Mouse (Mus musculus) liver, embryonic 16.5 days (tissue): ENCODE data around the gene Mpnd. TPM values are rescaled to one million over a fixed set of nuclear protein-coding genes. Genes with fewer than 3 reads are reported as not detected.

ENCODE experiments used
- ATAC-seq: fragments of 200-750 bp; cut with Nextera tagmentation; 2 replicates; pipeline ENCODE4 v1.8.0; 2017; ENCODE audit warnings: low read depth, mild to moderate bottlenecking, moderate number of reproducible peaks, moderate library complexity
- H3K27ac ChIP-seq: fragments of 300-500 bp; sonication (generic); 2 replicates; pipeline ENCODE4 v1.5.1; 2014; ENCODE audit warnings: mild to moderate bottlenecking, low read length
- H3K27me3 ChIP-seq: fragments of 300-500 bp; sonication (generic); 2 replicates; pipeline ENCODE4 v1.6.1; 2014; ENCODE audit warnings: low read depth, low read length, mixed read lengths; ENCODE audit not compliant: control insufficient read depth, insufficient read depth
- H3K36me3 ChIP-seq: fragments of 300-500 bp; sonication (generic); 2 replicates; pipeline ENCODE4 v1.6.1; 2014; ENCODE audit warnings: mild to moderate bottlenecking; ENCODE audit not compliant: control insufficient read depth, insufficient read depth
- H3K4me1 ChIP-seq: fragments of 300-500 bp; sonication (generic); 2 replicates; pipeline ENCODE4 v1.6.1; 2014; ENCODE audit warnings: low read depth, low read length, mixed read lengths; ENCODE audit not compliant: control insufficient read depth
- H3K4me2 ChIP-seq: fragments of 300-500 bp; sonication (generic); 2 replicates; pipeline ENCODE4 v1.6.1; 2014; ENCODE audit warnings: low read depth, low read length, mixed read lengths
- H3K4me3 ChIP-seq: fragments of 300-500 bp; sonication (generic); 2 replicates; pipeline ENCODE4 v1.5.1; 2014; ENCODE audit warnings: low read depth, mild to moderate bottlenecking, low read length
- H3K9ac ChIP-seq: fragments of 300-500 bp; sonication (generic); 2 replicates; pipeline ENCODE4 v1.6.1; 2014; ENCODE audit warnings: low read depth, low read length
- H3K9me3 ChIP-seq: fragments of 300-500 bp; sonication (generic); replicated peaks from 2 replicates; pipeline ENCODE4 v1.6.1; 2016; ENCODE audit warnings: low read length; ENCODE audit not compliant: control insufficient read depth
- WGBS: fragments of 180-500 bp; shearing (Covaris S2); extraction: QIAGEN DNeasy Blood & Tissue Kit; methylation state at CpG from one replicate; pipeline ENCODE4 v1.1.7; 2014; ENCODE audit not compliant: insufficient replicate concordance; 5-methylcytosine and 5-hydroxymethylcytosine counted together
- polyA plus RNA-seq: library from polyadenylated mRNA; unstranded; fragments of >200 nt; fragmentation: Nextera tagmentation; extraction: Ambion mirVana; gene quantifications from 2 replicates; pipeline ENCODE4 v1.2.1, GENCODE M21; 2015

Mpnd gene
- polyA plus RNA-seq, 1 experiment from 2014 or later, result 16.2 TPM

- no peak overlapping the region for H3K27ac ChIP-seq
- H3K36me3 ChIP-seq, result peaks cover 16% of the 10 kb centered on the region
- WGBS, result 80% methylated on average over 2 of the region's 2 CpGs
- H3K4me3 ChIP-seq, result no peak overlapping the region
- no peaks in the 10 kb centered on the region for H3K9me3 ChIP-seq
- H3K4me1 ChIP-seq, result peaks cover 17% of the 10 kb centered on the region
- H3K4me2 ChIP-seq, result no peak overlapping the region
- no peaks in the 10 kb centered on the region for H3K27me3 ChIP-seq
- no peak overlapping the region for H3K9ac ChIP-seq
- no peak for ATAC-seq
Observed at GRCm38 (mm10) chr17:56022131-56022988, 16.8 kb downstream of the Mpnd start.

GRCm38 (mm10) chr17:56022989-56023290 lies 17.4 kb downstream of the Mpnd start:
- Histone ChIP-seq H3K9ac (no peak overlapping the region), H3K4me3 (no peak overlapping the region), H3K36me3 (peaks cover 10% of the 10 kb centered on the region), H3K27ac (no peak overlapping the region), H3K4me1 (peaks cover 17% of the 10 kb centered on the region), H3K27me3 (no peaks in the 10 kb centered on the region), H3K4me2 (no peak overlapping the region), H3K9me3 (no peaks in the 10 kb centered on the region)
- ATAC-seq, result no peak
- WGBS, result 76% methylated on average over 4 of the region's 4 CpGs

- Histone ChIP-seq H3K27me3 (no peaks in the 10 kb centered on the region), H3K27ac (peak overlapping the region; percentile 17; the same call in 1 of the 2 replicates), H3K9ac (no peak overlapping the region), H3K36me3 (peaks cover 6% of the 10 kb centered on the region), H3K4me2 (no peak overlapping the region), H3K9me3 (no peaks in the 10 kb centered on the region), H3K4me1 (peaks cover 17% of the 10 kb centered on the region), H3K4me3 (no peak overlapping the region)
- ATAC-seq, result peak; percentile 17; the same call in 1 of the 2 replicates
- 19% methylated on average over 5 of the region's 5 CpGs for WGBS
Observed at GRCm38 (mm10) chr17:56023386-56023785, 17.9 kb downstream of the Mpnd start.

- no peak overlapping the region for H3K4me3 ChIP-seq
- no peak overlapping the region for H3K9ac ChIP-seq
Observed at GRCm38 (mm10) chr17:56024476-56024875, 19.0 kb downstream of the Mpnd start.

GRCm38 (mm10) chr17:56024931-56025330 lies 19.4 kb downstream of the Mpnd start:
- H3K27ac ChIP-seq, result no peak overlapping the region
- no peak overlapping the region for H3K9ac ChIP-seq
- WGBS, result 59% methylated on average over 5 of the region's 5 CpGs
- H3K4me1 ChIP-seq, result peaks cover 17% of the 10 kb centered on the region
- no peaks in the 10 kb centered on the region for H3K27me3 ChIP-seq
- no peak overlapping the region for H3K4me2 ChIP-seq
- H3K9me3 ChIP-seq, result no peaks in the 10 kb centered on the region
- no peaks in the 10 kb centered on the region; the same call in 1 of the 2 replicates for H3K36me3 ChIP-seq
- no peak overlapping the region for H3K4me3 ChIP-seq
- ATAC-seq, result no peak

More at GRCm38 (mm10) chr17:56024476-56024875, 19.0 kb downstream of the Mpnd start:
- H3K27me3 ChIP-seq, result no peaks in the 10 kb centered on the region
- peaks cover 17% of the 10 kb centered on the region for H3K4me1 ChIP-seq
- H3K36me3 ChIP-seq, result no peaks in the 10 kb centered on the region; the same call in 1 of the 2 replicates
- WGBS, result 52% methylated on average over 2 of the region's 2 CpGs
- H3K27ac ChIP-seq, result no peak overlapping the region
- H3K4me2 ChIP-seq, result no peak overlapping the region
- no peaks in the 10 kb centered on the region for H3K9me3 ChIP-seq
- ATAC-seq, result no peak

GRCm38 (mm10) chr17:56026303-56026702 lies 20.8 kb downstream of the Mpnd start:
- no peak overlapping the region for H3K4me2 ChIP-seq
- H3K9ac ChIP-seq, result no peak overlapping the region
- H3K4me1 ChIP-seq, result peaks cover 28% of the 10 kb centered on the region
- no peak overlapping the region for H3K4me3 ChIP-seq
- H3K36me3 ChIP-seq, result no peaks in the 10 kb centered on the region; the same call in 1 of the 2 replicates
- WGBS, result 61% methylated on average over 1 of the region's 1 CpGs
- H3K27me3 ChIP-seq, result no peaks in the 10 kb centered on the region
- no peak for ATAC-seq
- no peak overlapping the region for H3K27ac ChIP-seq
- no peaks in the 10 kb centered on the region for H3K9me3 ChIP-seq

GRCm38 (mm10) chr17:56026881-56027280 lies 21.4 kb downstream of the Mpnd start:
- Histone ChIP-seq H3K4me2 (no peak overlapping the region), H3K4me3 (no peak overlapping the region), H3K36me3 (no peaks in the 10 kb centered on the region; the same call in 1 of the 2 replicates), H3K9me3 (no peaks in the 10 kb centered on the region), H3K27me3 (no peaks in the 10 kb centered on the region), H3K9ac (no peak overlapping the region), H3K4me1 (peaks cover 30% of the 10 kb centered on the region), H3K27ac (no peak overlapping the region)
- ATAC-seq, result no peak
- 45% methylated on average over 1 of the region's 1 CpGs for WGBS

GRCm38 (mm10) chr17:56027801-56028441 lies 22.4 kb downstream of the Mpnd start:
- no peaks in the 10 kb centered on the region; the same call in 1 of the 2 replicates for H3K36me3 ChIP-seq
- H3K27ac ChIP-seq, result no peak overlapping the region
- H3K9me3 ChIP-seq, result no peaks in the 10 kb centered on the region
- ATAC-seq, result no peak
- H3K9ac ChIP-seq, result no peak overlapping the region
- no peak overlapping the region for H3K4me2 ChIP-seq
- peaks cover 33% of the 10 kb centered on the region for H3K4me1 ChIP-seq
- 81% methylated on average over 5 of the region's 5 CpGs for WGBS
- no peaks in the 10 kb centered on the region for H3K27me3 ChIP-seq
- no peak overlapping the region for H3K4me3 ChIP-seq
